Mouse (Mus musculus) embryonic facial prominence, embryonic 10.5 days (tissue): ENCODE data around the gene Idua. TPM values are rescaled to one million over a fixed set of nuclear protein-coding genes. Genes with fewer than 3 reads are reported as not detected.

Experiments
- DNase-seq: peaks from one replicate; pipeline ENCODE4 v3.0.0-alpha.2; 2017; ENCODE audit warnings: low spot score
- H3K27ac ChIP-seq: fragments of 300-500 bp; sonication (generic); replicated peaks from 2 replicates; pipeline ENCODE4 v1.5.1; 2016; ENCODE audit warnings: mild to moderate bottlenecking
- H3K27me3 ChIP-seq: fragments of 300-500 bp; sonication (generic); replicated peaks from 2 replicates; pipeline ENCODE4 v1.6.1; 2016; ENCODE audit warnings: low read depth, mild to moderate bottlenecking; ENCODE audit not compliant: poor library complexity, severe bottlenecking
- H3K36me3 ChIP-seq: fragments of 300-500 bp; sonication (generic); replicated peaks from 2 replicates; pipeline ENCODE4 v1.6.1; 2016; ENCODE audit warnings: mild to moderate bottlenecking, moderate library complexity
- H3K4me1 ChIP-seq: fragments of 300-500 bp; sonication (generic); 2 replicates; pipeline ENCODE4 v1.6.1; 2016
- H3K4me3 ChIP-seq: fragments of 300-500 bp; sonication (generic); 2 replicates; pipeline ENCODE4 v1.5.1; 2016; ENCODE audit warnings: mild to moderate bottlenecking, moderate library complexity
- H3K9me3 ChIP-seq: fragments of 300-500 bp; sonication (generic); 2 replicates; pipeline ENCODE4 v1.6.1; 2016; ENCODE audit warnings: mild to moderate bottlenecking
- WGBS: fragments of 180-500 bp; shearing (Covaris S2); methylation state at CpG from one replicate; pipeline ENCODE4 v1.1.7; 2016; 5-methylcytosine and 5-hydroxymethylcytosine counted together
- polyA plus RNA-seq: library from polyadenylated mRNA; unstranded; fragments of >200 nt; fragmentation: Nextera tagmentation; extraction: Ambion mirVana; gene quantifications from 2 replicates; pipeline ENCODE4 v1.2.1, GENCODE M21; 2016

Gene Idua
- polyA plus RNA-seq, 1 experiment from 2014 or later: 9.3 TPM

- DNase-seq: peak; percentile 24
- 18% methylated on average over 4 of the region's 4 CpGs for WGBS
- peak overlapping the region; percentile 62 for H3K27ac ChIP-seq
- no peaks in the 10 kb centered on the region for H3K9me3 ChIP-seq
- H3K27me3 ChIP-seq: peaks cover 24% of the 10 kb centered on the region
- H3K4me1 ChIP-seq: peaks cover 85% of the 10 kb centered on the region
- peaks cover 36% of the 10 kb centered on the region for H3K36me3 ChIP-seq
- peak overlapping the region; percentile 18; the same call in 1 of the 2 replicates for H3K4me3 ChIP-seq
These were observed 37.2 kb downstream of the Idua start for GRCm38 (mm10) chr5:108697341-108697753.

- Histone ChIP-seq H3K9me3 (no peaks in the 10 kb centered on the region), H3K4me3 (no peak overlapping the region), H3K36me3 (peaks cover 66% of the 10 kb centered on the region), H3K27ac (peak overlapping the region; percentile 52), H3K27me3 (peaks cover 10% of the 10 kb centered on the region; the same call in 1 of the 2 replicates), H3K4me1 (peaks cover 82% of the 10 kb centered on the region)
- no peak for DNase-seq
- 31% methylated on average over 3 of the region's 3 CpGs for WGBS
These were observed 40.2 kb downstream of the Idua start for GRCm38 (mm10) chr5:108700346-108700745.

- H3K4me1 ChIP-seq: peaks cover 70% of the 10 kb centered on the region
- H3K27me3 ChIP-seq: no peaks in the 10 kb centered on the region
- H3K9me3 ChIP-seq: no peaks in the 10 kb centered on the region
- 73% methylated on average over 10 of the region's 10 CpGs for WGBS
- H3K4me3 ChIP-seq: no peak overlapping the region
- H3K36me3 ChIP-seq: peaks cover 68% of the 10 kb centered on the region
- DNase-seq: no peak
- no peak overlapping the region for H3K27ac ChIP-seq
These were observed 41.4 kb downstream of the Idua start for GRCm38 (mm10) chr5:108701341-108702021.

- 81% methylated on average over 12 of the region's 12 CpGs for WGBS
- H3K4me1 ChIP-seq: peaks cover 45% of the 10 kb centered on the region
- H3K9me3 ChIP-seq: no peaks in the 10 kb centered on the region
- no peak for DNase-seq
- H3K4me3 ChIP-seq: no peak overlapping the region
- H3K27ac ChIP-seq: peak overlapping the region; percentile 51; the same call in 1 of the 2 replicates
- peaks cover 80% of the 10 kb centered on the region for H3K36me3 ChIP-seq
- no peaks in the 10 kb centered on the region for H3K27me3 ChIP-seq
These were observed 43.9 kb downstream of the Idua start for GRCm38 (mm10) chr5:108703754-108704626.

GRCm38 (mm10) chr5:108707758-108708157, 47.6 kb downstream of the Idua start:
- peaks cover 66% of the 10 kb centered on the region for H3K36me3 ChIP-seq
- DNase-seq: no peak
- WGBS: 86% methylated on average over 2 of the region's 2 CpGs
- no peaks in the 10 kb centered on the region for H3K9me3 ChIP-seq
- no peak overlapping the region for H3K4me3 ChIP-seq
- H3K27ac ChIP-seq: no peak overlapping the region
- H3K27me3 ChIP-seq: no peaks in the 10 kb centered on the region
- peaks cover 15% of the 10 kb centered on the region for H3K4me1 ChIP-seq

GRCm38 (mm10) chr5:108708419-108708818, 48.3 kb downstream of the Idua start:
- WGBS: 87% methylated on average over 1 of the region's 1 CpGs
- H3K27me3 ChIP-seq: no peaks in the 10 kb centered on the region
- H3K4me1 ChIP-seq: peaks cover 10% of the 10 kb centered on the region
- no peak for DNase-seq
- no peaks in the 10 kb centered on the region for H3K9me3 ChIP-seq
- H3K36me3 ChIP-seq: peaks cover 59% of the 10 kb centered on the region
- H3K4me3 ChIP-seq: no peak overlapping the region
- no peak overlapping the region for H3K27ac ChIP-seq

GRCm38 (mm10) chr5:108708981-108709731, 49.0 kb downstream of the Idua start:
- 59% methylated on average over 6 of the region's 6 CpGs for WGBS
- no peak overlapping the region for H3K27ac ChIP-seq
- no peaks in the 10 kb centered on the region for H3K9me3 ChIP-seq
- no peaks in the 10 kb centered on the region for H3K27me3 ChIP-seq
- H3K36me3 ChIP-seq: peaks cover 52% of the 10 kb centered on the region
- H3K4me1 ChIP-seq: peaks cover 8% of the 10 kb centered on the region
- no peak for DNase-seq
- no peak overlapping the region for H3K4me3 ChIP-seq

- WGBS: 80% methylated on average over 6 of the region's 6 CpGs
- no peak for DNase-seq
These were observed 51.8 kb downstream of the Idua start for GRCm38 (mm10) chr5:108711968-108712367.

GRCm38 (mm10) chr5:108713096-108713495, 53.0 kb downstream of the Idua start:
- peaks cover 17% of the 10 kb centered on the region for H3K4me1 ChIP-seq
- no peak overlapping the region for H3K4me3 ChIP-seq
- WGBS: 86% methylated on average over 2 of the region's 2 CpGs
- peaks cover 13% of the 10 kb centered on the region for H3K36me3 ChIP-seq
- H3K27me3 ChIP-seq: no peaks in the 10 kb centered on the region
- H3K9me3 ChIP-seq: no peaks in the 10 kb centered on the region
- no peak for DNase-seq
- H3K27ac ChIP-seq: no peak overlapping the region

More at GRCm38 (mm10) chr5:108711968-108712367, 51.8 kb downstream of the Idua start:
- H3K4me1 ChIP-seq: peaks cover 10% of the 10 kb centered on the region
- H3K36me3 ChIP-seq: peaks cover 24% of the 10 kb centered on the region
- H3K4me3 ChIP-seq: no peak overlapping the region
- no peaks in the 10 kb centered on the region for H3K9me3 ChIP-seq
- H3K27ac ChIP-seq: no peak overlapping the region
- no peaks in the 10 kb centered on the region for H3K27me3 ChIP-seq

- H3K4me3 ChIP-seq: no peak overlapping the region
- no peaks in the 10 kb centered on the region for H3K9me3 ChIP-seq
- peak overlapping the region; percentile 40; the same call in 1 of the 2 replicates for H3K27ac ChIP-seq
- peaks cover 23% of the 10 kb centered on the region for H3K4me1 ChIP-seq
- H3K27me3 ChIP-seq: no peaks in the 10 kb centered on the region
- peaks cover 7% of the 10 kb centered on the region for H3K36me3 ChIP-seq
- no peak for DNase-seq
These were observed 53.6 kb downstream of the Idua start for GRCm38 (mm10) chr5:108713691-108714090.

GRCm38 (mm10) chr5:108714149-108714548, 54.0 kb downstream of the Idua start:
- WGBS: 50% methylated on average over 6 of the region's 6 CpGs
- DNase-seq: no peak
- H3K4me1 ChIP-seq: peaks cover 23% of the 10 kb centered on the region

GRCm38 (mm10) chr5:108715974-108716373, 55.8 kb downstream of the Idua start:
- no peak for DNase-seq
- 85% methylated on average over 1 of the region's 1 CpGs for WGBS
- Histone ChIP-seq H3K9me3 (no peaks in the 10 kb centered on the region), H3K36me3 (no peaks in the 10 kb centered on the region), H3K4me1 (peaks cover 23% of the 10 kb centered on the region), H3K4me3 (no peak overlapping the region), H3K27ac (no peak overlapping the region), H3K27me3 (no peaks in the 10 kb centered on the region)

More at GRCm38 (mm10) chr5:108714149-108714548, 54.0 kb downstream of the Idua start:
- Histone ChIP-seq H3K27ac (peak overlapping the region; percentile 40; the same call in 1 of the 2 replicates), H3K9me3 (no peaks in the 10 kb centered on the region), H3K36me3 (peaks cover 2% of the 10 kb centered on the region), H3K4me3 (no peak overlapping the region), H3K27me3 (no peaks in the 10 kb centered on the region)
